Mouse (Mus musculus): ENCODE data around the gene Mctp2. TPM values are rescaled to one million over a fixed set of nuclear protein-coding genes. Genes with fewer than 3 reads are reported as not detected.

Mctp2 gene
- total and polyA plus RNA-seq, 2 experiments from 2014 or later = 0.10 to 0.46 TPM

DNA sequence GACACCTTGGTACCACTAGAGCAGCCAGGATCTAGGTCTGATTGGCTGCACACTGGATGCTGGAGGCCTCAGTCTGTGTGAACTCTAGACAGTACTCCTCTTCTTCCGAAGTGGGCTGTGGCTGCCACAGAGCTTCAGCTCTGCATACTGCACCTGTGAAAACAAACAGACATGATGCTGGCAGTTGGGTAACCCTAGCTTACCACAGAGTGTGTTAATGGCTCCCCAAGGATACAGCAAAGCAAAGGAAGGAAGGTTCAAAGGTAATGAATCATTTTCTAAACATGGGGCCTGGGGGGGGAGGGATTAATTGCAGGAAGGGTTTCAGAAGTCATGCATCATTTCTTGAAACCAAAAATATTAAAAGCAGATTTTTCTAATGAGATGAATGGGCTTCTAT lies 225.7 kb downstream of the Mctp2 start:
- Histone ChIP-seq H3K27me3 (ENCODE audit: control insufficient read depth, insufficient read depth, low read length) (no peaks in the 10 kb centered on the region), H3K9me3 (replicated peaks; ENCODE audit: control insufficient read depth, low read length) (no peaks in the 10 kb centered on the region), H3K4me1 (ENCODE audit: control insufficient read depth, insufficient read depth) (no peaks in the 10 kb centered on the region), H3K4me3 (ENCODE audit: low read depth, low read length) (no peak overlapping the region), H3K27ac (ENCODE audit: low read depth) (no peak overlapping the region), H3K4me2 (ENCODE audit: low read depth, low read length) (no peak overlapping the region), H3K9ac (replicated peaks; ENCODE audit: low read depth, low read length) (no peak overlapping the region), H3K36me3 (replicated peaks; ENCODE audit: control insufficient read depth, insufficient read depth, low read length) (no peaks in the 10 kb centered on the region)
- ATAC-seq (ENCODE audit: insufficient read depth, low read depth) = no peak
- TF ChIP-seq EP300 (IDR thresholded peaks at IDR 0.05; ENCODE audit: low read depth) (no peak), CTCF (IDR thresholded peaks at IDR 0.05; ENCODE audit: low read depth) (no peak)
- 43% methylated on average over 1 of the region's 1 CpGs for WGBS
- no peak for DNase-seq (ENCODE audit: low spot score)

- Histone ChIP-seq H3K9me3 (replicated peaks; ENCODE audit: control insufficient read depth, low read length) (no peaks in the 10 kb centered on the region), H3K4me1 (ENCODE audit: control insufficient read depth, insufficient read depth) (no peaks in the 10 kb centered on the region), H3K4me2 (ENCODE audit: low read depth, low read length) (no peak overlapping the region), H3K9ac (replicated peaks; ENCODE audit: low read depth, low read length) (no peak overlapping the region), H3K27me3 (ENCODE audit: control insufficient read depth, insufficient read depth, low read length) (no peaks in the 10 kb centered on the region), H3K27ac (ENCODE audit: low read depth) (no peak overlapping the region), H3K4me3 (ENCODE audit: low read depth, low read length) (no peak overlapping the region), H3K36me3 (replicated peaks; ENCODE audit: control insufficient read depth, insufficient read depth, low read length) (no peaks in the 10 kb centered on the region)
- TF ChIP-seq EP300 (IDR thresholded peaks at IDR 0.05; ENCODE audit: low read depth) (no peak), CTCF (IDR thresholded peaks at IDR 0.05; ENCODE audit: low read depth) (no peak)
- ATAC-seq (ENCODE audit: insufficient read depth, low read depth) (no peak), DNase-seq (ENCODE audit: low spot score) (no peak)
- 60% methylated on average over 5 of the region's 5 CpGs for WGBS
These were observed 227.5 kb downstream of the Mctp2 start for GRCm38 (mm10) chr7:72078896-72079295.

DNA sequence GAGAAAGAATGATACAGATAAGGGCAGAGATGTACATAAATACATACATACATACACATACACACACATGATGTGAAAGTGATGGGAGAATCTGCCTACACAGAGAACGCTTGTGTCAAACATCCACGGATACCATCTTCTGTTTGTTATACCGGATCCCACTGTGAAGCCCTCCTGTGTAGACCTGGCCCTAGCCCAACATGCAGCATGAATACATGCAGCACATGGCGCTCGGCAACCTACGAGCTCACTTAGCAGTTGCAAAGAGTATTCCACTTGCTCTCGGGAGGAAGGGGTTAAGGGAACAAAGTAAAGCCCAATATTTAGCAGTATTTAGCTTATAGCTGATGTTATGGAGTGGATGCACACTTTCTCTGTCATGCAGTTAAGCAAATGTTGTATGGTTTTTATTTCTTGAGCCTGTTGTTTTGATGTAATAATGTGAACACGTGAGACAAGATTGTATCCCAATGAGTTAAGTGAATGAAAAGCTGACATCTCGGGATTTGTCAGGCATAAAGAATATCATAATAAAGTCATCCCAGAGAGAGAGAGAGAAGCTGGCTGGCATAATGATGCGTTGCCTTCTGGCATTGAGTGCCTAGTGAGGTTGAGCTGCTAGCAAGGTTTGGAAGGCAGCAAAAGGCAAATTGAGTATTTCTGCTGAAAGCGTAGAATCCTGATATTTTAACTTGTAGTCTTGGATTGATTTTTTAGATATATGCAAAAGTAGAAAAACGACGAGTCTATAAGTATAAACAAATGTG lies 234.8 kb downstream of the Mctp2 start:
- Histone ChIP-seq H3K9ac (replicated peaks; ENCODE audit: low read depth, low read length) (no peak overlapping the region), H3K27ac (ENCODE audit: low read depth) (no peak overlapping the region), H3K36me3 (replicated peaks; ENCODE audit: control insufficient read depth, insufficient read depth, low read length) (no peaks in the 10 kb centered on the region), H3K4me1 (ENCODE audit: control insufficient read depth, insufficient read depth) (no peaks in the 10 kb centered on the region), H3K9me3 (replicated peaks; ENCODE audit: control insufficient read depth, low read length) (no peaks in the 10 kb centered on the region), H3K4me3 (ENCODE audit: low read depth, low read length) (no peak overlapping the region), H3K27me3 (ENCODE audit: control insufficient read depth, insufficient read depth, low read length) (no peaks in the 10 kb centered on the region), H3K4me2 (ENCODE audit: low read depth, low read length) (no peak overlapping the region)
- TF ChIP-seq EP300 (IDR thresholded peaks at IDR 0.05; ENCODE audit: low read depth) = no peak
- no peak for DNase-seq (ENCODE audit: low spot score)
- WGBS = 82% methylated on average over 13 of the region's 13 CpGs
- no peak for ATAC-seq (ENCODE audit: insufficient read depth, low read depth)

DNA sequence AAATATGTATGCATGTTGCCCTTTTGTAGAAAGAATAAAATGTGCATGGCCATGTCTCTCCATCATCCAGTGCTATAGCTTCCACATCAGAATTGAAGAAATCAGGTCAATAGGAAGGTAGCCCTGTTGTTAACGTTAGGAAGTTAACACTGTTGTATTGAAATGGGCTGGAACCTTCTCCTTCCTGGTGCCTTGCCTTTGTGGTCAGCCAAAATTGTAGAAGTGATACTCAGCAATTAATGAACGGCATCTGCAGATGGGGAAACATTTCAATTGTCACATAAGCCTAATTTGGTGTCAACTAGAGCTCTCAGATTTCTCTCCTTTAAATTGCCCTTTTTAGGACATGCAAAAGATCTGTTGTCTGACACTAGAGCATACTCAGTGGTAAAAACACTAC lies 238.0 kb downstream of the Mctp2 start:
- ATAC-seq (ENCODE audit: insufficient read depth, low read depth) (no peak), DNase-seq (ENCODE audit: low spot score) (no peak)
- Histone ChIP-seq H3K9ac (replicated peaks; ENCODE audit: low read depth, low read length) (no peak overlapping the region), H3K9me3 (replicated peaks; ENCODE audit: control insufficient read depth, low read length) (no peaks in the 10 kb centered on the region), H3K4me1 (ENCODE audit: control insufficient read depth, insufficient read depth) (no peaks in the 10 kb centered on the region), H3K4me3 (ENCODE audit: low read depth, low read length) (no peak overlapping the region), H3K36me3 (replicated peaks; ENCODE audit: control insufficient read depth, insufficient read depth, low read length) (no peaks in the 10 kb centered on the region), H3K4me2 (ENCODE audit: low read depth, low read length) (no peak overlapping the region), H3K27me3 (ENCODE audit: control insufficient read depth, insufficient read depth, low read length) (no peaks in the 10 kb centered on the region), H3K27ac (ENCODE audit: low read depth) (no peak overlapping the region)
- no peak for TF ChIP-seq CTCF (IDR thresholded peaks at IDR 0.05; ENCODE audit: low read depth)
- TF ChIP-seq EP300 (IDR thresholded peaks at IDR 0.05; ENCODE audit: low read depth) = no peak
- 66% methylated on average over 2 of the region's 2 CpGs for WGBS

DNA sequence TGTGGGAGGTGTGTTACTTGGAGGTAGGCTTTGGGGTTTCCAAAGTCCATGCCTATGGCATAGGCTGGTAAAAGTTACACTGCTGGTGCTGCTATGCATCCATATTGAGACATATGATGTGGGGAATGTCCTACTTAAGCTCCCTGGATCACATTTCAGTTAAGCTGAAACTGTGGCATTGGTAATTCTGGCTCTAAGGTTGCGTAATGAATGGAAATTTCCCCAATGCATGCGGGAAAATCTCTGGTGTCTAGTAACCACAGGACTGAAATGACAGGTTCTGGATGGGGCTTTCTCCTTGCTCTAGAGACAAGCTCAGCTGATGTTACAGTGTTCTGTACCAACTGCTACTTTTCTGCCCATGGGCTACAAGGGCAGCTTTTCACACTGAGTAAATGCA lies 240.1 kb downstream of the Mctp2 start:
- 83% methylated on average over 2 of the region's 2 CpGs for WGBS
- Histone ChIP-seq H3K27me3 (ENCODE audit: control insufficient read depth, insufficient read depth, low read length) (no peaks in the 10 kb centered on the region), H3K9ac (replicated peaks; ENCODE audit: low read depth, low read length) (no peak overlapping the region), H3K4me1 (ENCODE audit: control insufficient read depth, insufficient read depth) (no peaks in the 10 kb centered on the region), H3K4me3 (ENCODE audit: low read depth, low read length) (no peak overlapping the region), H3K9me3 (replicated peaks; ENCODE audit: control insufficient read depth, low read length) (no peaks in the 10 kb centered on the region), H3K36me3 (replicated peaks; ENCODE audit: control insufficient read depth, insufficient read depth, low read length) (no peaks in the 10 kb centered on the region), H3K27ac (ENCODE audit: low read depth) (no peak overlapping the region), H3K4me2 (ENCODE audit: low read depth, low read length) (no peak overlapping the region)
- no peak for ATAC-seq (ENCODE audit: insufficient read depth, low read depth)
- no peak for TF ChIP-seq EP300 (IDR thresholded peaks at IDR 0.05; ENCODE audit: low read depth)
- no peak for TF ChIP-seq CTCF (IDR thresholded peaks at IDR 0.05; ENCODE audit: low read depth)
- DNase-seq (ENCODE audit: low spot score) = no peak

GRCm38 (mm10) chr7:72051759-72052158 lies 254.6 kb downstream of the Mctp2 start:
- WGBS = 59% methylated on average over 2 of the region's 2 CpGs
- H3K9ac ChIP-seq (replicated peaks; ENCODE audit: low read depth, low read length) = no peak overlapping the region
- ATAC-seq (ENCODE audit: insufficient read depth, low read depth) = no peak

More at GRCm38 (mm10) chr7:72051759-72052158, 254.6 kb downstream of the Mctp2 start:
- no peaks in the 10 kb centered on the region for H3K27me3 ChIP-seq (ENCODE audit: control insufficient read depth, insufficient read depth, low read length)
- H3K27ac ChIP-seq (ENCODE audit: low read depth) = no peak overlapping the region
- DNase-seq (ENCODE audit: low spot score) = no peak
- no peaks in the 10 kb centered on the region for H3K36me3 ChIP-seq (replicated peaks; ENCODE audit: control insufficient read depth, insufficient read depth, low read length)
- no peaks in the 10 kb centered on the region for H3K9me3 ChIP-seq (replicated peaks; ENCODE audit: control insufficient read depth, low read length)
- no peaks in the 10 kb centered on the region for H3K4me1 ChIP-seq (ENCODE audit: control insufficient read depth, insufficient read depth)
- H3K4me3 ChIP-seq (ENCODE audit: low read depth, low read length) = no peak overlapping the region
- no peak overlapping the region for H3K4me2 ChIP-seq (ENCODE audit: low read depth, low read length)
- TF ChIP-seq EP300 (IDR thresholded peaks at IDR 0.05; ENCODE audit: low read depth) = no peak
- TF ChIP-seq CTCF (IDR thresholded peaks at IDR 0.05; ENCODE audit: low read depth) = no peak

Measured in heart, postnatal 0 days (tissue).